Mouse (Mus musculus): ENCODE data around the gene Fbll1.
"Not testable (repeated sequence)": the region's sequence is repeated elsewhere in the genome, so short reads cannot be mapped to it uniquely, and the experiment has no call there.

Fbll1 gene

GRCm38 (mm10) chr11:35798874-35799273 is at the start of gene Fbll1:
Gene Fbll1 (minus strand): TSS chr11:35798884.
- peak; percentile 42 to 57 for DNase-seq

- no peak for DNase-seq
These were observed 45.6 kb upstream of the Fbll1 start for GRCm38 (mm10) chr11:35844299-35844698.

DNA sequence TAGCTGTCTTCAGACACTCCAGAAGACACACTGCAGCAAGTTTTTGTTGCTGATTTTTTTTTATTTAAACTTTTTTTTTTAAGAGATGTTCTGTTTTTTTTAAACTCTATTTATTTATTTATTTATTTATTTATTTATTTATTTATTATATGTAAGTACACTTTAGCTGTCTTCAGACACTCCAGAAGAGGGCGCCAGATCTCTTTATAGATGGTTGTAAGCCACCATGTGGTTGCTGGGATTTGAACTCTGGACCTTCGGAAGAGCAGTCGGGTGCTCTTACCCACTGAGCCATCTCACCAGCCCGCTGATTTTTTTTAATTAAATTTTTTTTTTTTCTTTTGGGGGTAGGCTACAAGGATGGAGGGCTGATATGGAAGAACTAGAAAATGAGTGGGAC is 43.9 kb upstream of the Fbll1 start:
- DNase-seq, result not testable (repeated sequence)

DNA sequence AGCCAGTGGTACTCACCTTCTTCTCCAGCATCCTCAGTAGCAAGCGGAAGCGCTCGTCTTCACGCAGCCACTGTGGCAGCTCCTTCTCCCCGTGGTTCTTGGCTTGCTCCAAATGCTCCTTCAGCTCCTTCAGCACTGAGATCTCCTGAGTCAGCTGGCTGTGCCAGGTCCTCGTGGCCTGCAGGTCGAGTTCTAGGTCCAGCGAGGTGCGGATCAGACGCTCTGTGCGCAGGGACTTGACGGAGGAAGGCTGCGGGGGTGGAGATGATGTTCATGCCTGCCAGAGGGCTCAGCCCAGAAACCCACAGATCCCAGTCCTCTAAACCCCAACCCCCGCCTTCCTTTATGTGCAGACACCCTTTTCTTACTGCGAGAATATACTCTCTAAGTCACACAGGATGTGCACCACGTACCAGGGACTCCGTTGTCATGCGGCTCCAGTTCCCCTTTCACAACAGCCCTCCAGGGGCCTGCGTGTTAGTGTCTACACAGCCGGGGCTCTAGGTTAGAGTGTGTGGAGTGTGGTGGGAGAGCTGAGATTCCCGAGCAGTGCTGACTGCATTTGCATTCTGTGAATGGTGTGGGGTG is 43.1 kb upstream of the Fbll1 start:
- DNase-seq, result no peak

- not testable (repeated sequence) for DNase-seq
These were observed 42.1 kb upstream of the Fbll1 start for GRCm38 (mm10) chr11:35840806-35841205.

GRCm38 (mm10) chr11:35840282-35840681 is 41.6 kb upstream of the Fbll1 start:
- DNase-seq, result no peak

- peak; percentile 92 for DNase-seq
These were observed 40.0 kb upstream of the Fbll1 start for GRCm38 (mm10) chr11:35838345-35839338.

GRCm38 (mm10) chr11:35837156-35838126 is 38.8 kb upstream of the Fbll1 start:
- no peak for DNase-seq

DNA sequence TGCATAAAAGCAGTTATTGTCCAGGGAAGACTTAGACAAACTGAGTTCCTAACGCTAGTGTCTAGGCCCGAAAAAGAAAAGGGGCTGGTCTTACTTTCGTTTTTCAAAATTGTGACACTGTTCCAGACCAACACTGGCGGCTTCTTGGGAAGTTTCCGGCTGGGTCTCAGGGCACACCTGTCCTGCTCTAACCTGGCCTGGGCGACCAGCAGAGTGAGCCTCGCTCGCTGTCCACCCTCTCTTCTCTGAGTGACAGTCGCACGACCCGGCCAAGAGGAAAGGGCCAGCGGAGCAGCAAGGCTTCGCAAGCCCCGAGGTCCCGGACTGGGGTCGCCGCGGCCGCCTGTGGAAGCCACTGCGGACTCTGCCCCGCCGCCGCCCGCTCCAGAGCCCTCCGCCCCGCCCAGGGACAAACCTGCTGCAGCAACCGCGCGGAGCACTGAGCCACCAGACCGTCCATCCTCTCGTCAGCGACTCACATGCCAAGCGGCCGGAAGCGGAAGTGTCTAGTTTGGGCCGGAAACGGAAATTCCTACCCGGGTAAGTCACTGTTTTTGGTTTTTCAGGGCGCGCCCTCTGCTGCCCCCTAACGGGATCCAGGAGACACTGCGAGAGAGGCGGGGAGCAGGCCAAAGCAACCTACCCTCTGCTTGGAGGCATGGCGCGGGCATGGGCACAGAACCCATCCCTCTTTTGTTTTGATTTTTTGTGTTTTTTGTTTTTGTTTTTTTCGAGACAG is 35.5 kb upstream of the Fbll1 start, which contains the start of gene Rars:
TSS of gene Rars (minus strand) at position 485 of the 739 bp plus-strand sequence.
- DNase-seq, result peak; percentile 93 to 95

- DNase-seq, result no peak
These were observed 34.6 kb upstream of the Fbll1 start for GRCm38 (mm10) chr11:35833270-35833669.

DNA sequence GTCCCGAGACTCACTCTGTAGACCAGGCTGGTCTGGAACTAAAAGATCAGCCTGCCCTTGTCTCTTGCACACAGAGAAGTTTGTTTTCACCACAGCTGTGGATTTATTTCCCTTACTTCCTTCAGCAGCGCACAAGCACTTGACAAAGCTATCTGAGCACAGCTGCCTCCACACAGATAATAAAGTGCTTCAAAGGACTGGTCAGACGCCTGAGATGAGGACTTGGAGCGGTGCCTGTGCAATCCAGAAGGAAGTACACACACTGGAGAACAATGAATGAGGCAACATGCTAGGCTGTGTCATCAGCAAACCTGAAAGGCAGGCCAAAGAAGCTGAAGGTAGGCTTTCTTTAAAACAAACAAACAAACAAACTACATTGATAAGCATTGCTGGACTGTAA is 33.5 kb upstream of the Fbll1 start:
- no peak for DNase-seq

DNA sequence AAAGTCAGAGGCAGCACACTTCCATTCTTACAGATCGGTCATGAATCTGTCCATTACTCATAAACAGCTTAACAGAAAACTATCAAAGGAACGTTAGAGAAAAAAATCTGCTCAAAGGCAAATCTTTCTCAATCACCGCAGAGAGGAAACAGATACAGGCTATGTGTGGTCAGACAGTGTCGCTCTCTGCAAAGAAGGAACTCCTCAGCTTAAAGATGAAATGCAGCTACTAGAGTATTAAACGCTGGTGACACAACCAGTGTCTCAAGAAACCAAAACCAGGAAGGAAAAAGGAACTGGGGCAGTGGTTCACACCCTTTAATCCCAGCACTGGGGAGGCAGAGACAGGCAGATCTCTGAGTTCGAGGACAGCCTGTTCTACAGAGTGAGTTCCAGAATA is 29.0 kb upstream of the Fbll1 start:
- no peak for DNase-seq

DNA sequence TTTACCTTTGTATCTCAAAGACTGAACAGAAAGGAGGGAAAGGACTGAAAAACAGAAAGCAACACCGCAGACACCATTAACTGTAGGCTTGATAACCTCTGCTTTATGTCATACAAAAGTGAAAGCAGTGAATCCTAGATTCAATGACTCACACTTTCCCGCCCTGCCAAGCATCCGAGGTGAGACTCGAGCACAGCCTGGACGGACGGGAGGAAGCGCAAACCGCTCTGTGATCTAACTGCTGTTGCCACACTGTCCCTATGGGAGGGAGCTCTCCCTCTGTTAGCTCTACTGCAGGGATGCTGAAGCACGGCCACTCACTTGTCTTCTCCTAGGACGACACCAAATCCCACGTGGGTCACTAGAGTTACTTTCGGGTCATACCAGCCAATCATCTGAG is 17.6 kb upstream of the Fbll1 start:
- DNase-seq, result no peak

DNA sequence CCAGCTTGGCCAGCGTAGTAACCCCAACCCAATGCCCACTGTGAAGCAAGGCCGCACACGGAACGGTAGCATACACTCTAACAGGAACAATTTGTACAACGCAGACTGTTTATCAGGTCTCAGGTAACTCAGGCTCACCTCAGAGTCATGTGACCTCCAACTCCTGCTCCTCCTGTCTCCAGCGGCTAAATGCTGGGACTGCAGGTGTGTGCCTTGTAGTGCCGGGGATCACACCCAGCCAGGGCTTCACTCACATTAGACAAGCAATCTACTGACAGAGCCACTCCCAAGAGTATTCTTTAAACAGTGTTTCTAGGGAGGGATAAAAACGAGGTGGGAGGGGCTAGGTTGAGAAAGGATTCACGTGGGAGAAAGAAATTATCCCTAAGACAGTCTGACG is 12.8 kb upstream of the Fbll1 start:
- DNase-seq, result no peak

- DNase-seq, result no peak
These were observed 2.6 kb upstream of the Fbll1 start for GRCm38 (mm10) chr11:35801332-35801731.

DNA sequence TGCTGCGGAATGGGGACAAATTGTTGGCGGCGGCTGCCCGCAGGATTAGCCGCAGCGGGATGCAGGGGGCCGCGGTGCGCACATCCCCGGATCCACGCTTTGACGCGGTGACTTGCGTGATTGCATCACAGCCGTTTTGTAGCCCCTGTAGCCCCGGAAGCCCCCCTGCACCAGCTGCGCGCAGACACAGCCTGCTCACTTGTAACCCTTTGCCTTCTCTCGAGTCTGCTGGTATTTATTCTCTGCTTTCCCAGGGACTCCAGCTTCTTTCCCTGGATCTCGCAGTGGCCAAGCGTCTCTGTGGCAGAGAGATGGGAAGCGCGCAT is 226 bp downstream of the Fbll1 start:
- no peak for DNase-seq

GRCm38 (mm10) chr11:35797751-35798494 is 761 bp downstream of the Fbll1 start:
- no peak for DNase-seq

DNA sequence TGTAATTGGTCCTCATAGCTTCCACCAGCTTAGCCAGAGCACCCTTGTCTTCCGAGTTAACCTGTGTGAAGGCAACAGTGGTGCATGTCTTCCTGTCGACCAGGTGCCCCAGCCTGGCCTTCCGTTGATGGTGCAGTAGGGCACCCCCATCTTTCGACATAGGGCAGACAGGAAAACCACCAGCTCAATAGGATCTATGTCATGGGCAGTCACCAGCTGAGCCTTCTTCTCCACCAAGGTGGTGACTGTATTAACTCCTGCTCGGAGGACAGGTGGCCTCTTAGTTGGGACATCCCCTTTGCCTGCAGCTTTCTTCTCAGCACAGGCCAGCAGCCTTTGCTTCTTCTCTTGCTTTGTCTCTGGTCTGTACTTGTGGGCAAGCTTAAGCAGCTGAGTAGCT is 5.9 kb downstream of the Fbll1 start:
- DNase-seq, result not testable (repeated sequence)

DNA sequence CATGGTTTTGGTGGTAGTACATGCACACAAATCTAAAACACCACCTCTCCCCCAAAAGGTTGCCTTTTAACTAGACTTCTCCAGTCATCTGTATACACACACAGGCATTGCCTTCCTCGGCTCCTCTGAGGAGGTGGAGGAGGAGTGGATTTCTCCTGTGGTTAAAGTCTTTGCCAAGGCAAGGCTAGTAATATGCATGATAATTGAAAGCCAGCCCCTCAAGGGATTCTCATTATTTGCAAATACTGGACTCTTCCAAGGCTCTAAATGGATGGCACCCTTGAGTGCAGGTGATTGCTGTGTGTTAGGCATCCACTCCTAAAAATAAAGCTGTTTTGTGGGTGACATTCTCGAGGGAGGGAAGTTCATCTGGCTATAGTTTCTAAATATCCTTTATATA is 10.2 kb downstream of the Fbll1 start:
- DNase-seq, result no peak

DNA sequence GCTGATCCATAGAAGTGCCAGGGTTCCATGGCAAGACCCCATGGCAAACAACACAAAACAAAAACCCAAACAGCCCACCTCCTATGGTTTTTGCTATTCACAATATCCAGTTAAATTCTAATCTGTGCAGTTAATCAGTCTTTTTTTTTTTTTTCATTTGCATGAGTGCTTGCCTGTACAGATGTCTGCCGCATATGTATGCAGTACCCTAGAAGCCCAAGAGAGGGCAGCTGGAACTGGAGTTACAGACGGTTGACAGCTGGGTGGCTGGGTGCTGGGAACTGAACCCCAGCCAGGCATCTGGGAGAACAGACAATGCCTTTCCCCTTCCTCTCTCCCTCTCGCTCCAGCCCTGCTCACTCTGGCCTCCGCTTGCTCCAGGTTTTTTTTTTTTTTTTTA is 14.1 kb downstream of the Fbll1 start:
- no peak for DNase-seq

- no peak for DNase-seq
These were observed 14.7 kb downstream of the Fbll1 start for GRCm38 (mm10) chr11:35784002-35784401.

GRCm38 (mm10) chr11:35783038-35783437 is 15.6 kb downstream of the Fbll1 start:
- DNase-seq, result no peak
